Mouse (Mus musculus) adrenal gland (tissue): ENCODE data around the gene Rps11.

Source experiments
- microRNA-seq, 2 experiments: library from miRNA; unstranded; fragments of <30 nt; microRNA quantifications; one replicate each; pipeline ENCODE4; 2019

Rps11 gene

Small RNA genes within 50 kb of the gene (microRNA-seq; reads per million reads assigned to microRNA genes)
- gene Mir150 (159 to 415 reads per million in 2 experiments), gene Mir5121 (30.7 to 37.6 reads per million in 2 experiments), gene Mir7055 (0 reads per million in 2 experiments)
